Mouse (Mus musculus) ovary, postnatal 14 days (tissue): Measurements from ENCODE around the gene Stx19.

Source experiments
- DNase-seq: peaks from one replicate; pipeline ENCODE4 v3.0.0; 2022; ENCODE audit warnings: low spot score

Stx19 gene

GRCm38 (mm10) chr16:62852464-62853252, 38.2 kb downstream of the Stx19 start:
- no peak for DNase-seq

GRCm38 (mm10) chr16:62853611-62854126, 39.2 kb downstream of the Stx19 start:
- DNase-seq, result no peak

- DNase-seq, result peak; percentile 42
Observed at GRCm38 (mm10) chr16:62854191-62855068, 40.0 kb downstream of the Stx19 start, which contains the start of gene Pros1. TSS of gene Pros1 (plus strand) at chr16:62854307.

GRCm38 (mm10) chr16:62855385-62855784, 40.9 kb downstream of the Stx19 start:
- no peak for DNase-seq

DNA sequence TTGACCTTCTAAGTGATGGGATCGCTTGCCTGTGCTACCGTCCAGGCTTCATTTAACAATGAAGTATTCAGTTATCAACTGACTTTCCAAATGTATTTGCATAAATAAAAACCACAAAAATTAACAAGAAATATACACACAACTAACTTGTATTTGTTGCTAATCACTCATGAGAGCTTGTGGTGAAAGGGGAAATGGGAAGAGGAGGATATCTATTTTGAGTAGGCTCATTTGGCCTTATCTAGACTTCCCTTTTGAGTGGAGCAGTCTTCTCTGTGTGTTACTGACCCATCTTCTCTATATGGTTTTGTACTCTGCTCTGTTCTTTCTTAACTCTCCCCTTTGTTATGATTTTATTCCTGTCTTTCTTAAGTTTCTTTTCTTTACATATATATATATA, 41.8 kb downstream of the Stx19 start:
- no peak for DNase-seq

DNA sequence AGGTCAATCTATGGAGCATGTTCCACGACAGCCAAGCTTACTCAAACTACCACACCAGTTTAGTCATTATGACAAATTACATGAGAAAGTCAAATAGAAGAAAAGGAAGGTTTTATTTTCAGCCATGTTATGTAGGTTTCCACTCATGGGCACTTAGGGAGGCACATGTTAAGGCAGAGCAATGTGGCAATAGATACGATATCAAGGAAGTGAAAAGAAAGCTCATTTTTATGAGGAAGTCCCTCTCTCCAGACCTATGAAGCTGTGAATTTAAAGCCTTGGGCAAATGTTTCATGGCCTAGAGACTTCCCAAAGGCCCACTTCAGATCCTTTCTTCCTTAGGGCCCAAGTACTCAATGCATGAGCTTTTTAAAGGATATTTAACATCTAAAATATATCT, 43.0 kb downstream of the Stx19 start:
- DNase-seq, result no peak

DNA sequence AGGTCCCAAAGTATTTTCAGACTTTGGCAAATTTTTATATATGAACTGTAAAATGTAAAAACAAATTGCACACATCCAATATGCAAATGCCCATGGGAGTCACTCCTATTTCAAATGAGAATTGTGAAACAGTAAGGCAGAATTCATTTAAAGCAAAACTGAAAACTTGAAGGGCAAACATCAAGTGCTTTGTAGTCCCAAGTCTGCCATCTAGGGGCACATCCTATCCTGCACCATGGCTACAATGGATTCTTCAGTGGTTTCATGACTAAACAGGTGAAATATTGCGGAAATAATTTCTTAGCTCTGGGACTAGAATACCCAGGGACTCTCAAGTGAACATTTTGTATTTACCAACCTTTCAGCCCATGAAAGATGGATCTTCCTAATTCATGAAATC, 43.5 kb downstream of the Stx19 start:
- DNase-seq, result no peak

- no peak for DNase-seq
Observed at GRCm38 (mm10) chr16:62860140-62860539, 45.7 kb downstream of the Stx19 start.

DNA sequence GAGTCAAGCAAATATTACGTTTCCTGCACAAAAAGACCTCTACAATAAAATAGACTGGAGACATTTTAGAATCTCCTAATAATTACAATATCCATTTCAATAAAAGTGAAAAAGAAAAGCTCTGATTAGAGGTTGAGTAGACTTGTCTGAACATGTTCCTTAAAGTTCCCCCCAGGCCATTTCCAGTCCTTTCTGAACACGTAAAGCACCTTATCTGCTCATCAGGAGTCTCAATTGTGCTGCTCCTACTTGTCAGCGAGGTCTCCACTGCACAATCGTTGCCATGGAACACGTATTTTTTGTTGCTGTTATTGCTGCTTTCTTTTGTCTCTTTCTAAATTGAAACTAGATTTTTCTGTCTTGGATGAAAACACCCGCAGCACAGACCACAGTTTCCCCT, 47.0 kb downstream of the Stx19 start:
- no peak for DNase-seq

- no peak for DNase-seq
Observed at GRCm38 (mm10) chr16:62872688-62873117, 58.2 kb downstream of the Stx19 start.

DNA sequence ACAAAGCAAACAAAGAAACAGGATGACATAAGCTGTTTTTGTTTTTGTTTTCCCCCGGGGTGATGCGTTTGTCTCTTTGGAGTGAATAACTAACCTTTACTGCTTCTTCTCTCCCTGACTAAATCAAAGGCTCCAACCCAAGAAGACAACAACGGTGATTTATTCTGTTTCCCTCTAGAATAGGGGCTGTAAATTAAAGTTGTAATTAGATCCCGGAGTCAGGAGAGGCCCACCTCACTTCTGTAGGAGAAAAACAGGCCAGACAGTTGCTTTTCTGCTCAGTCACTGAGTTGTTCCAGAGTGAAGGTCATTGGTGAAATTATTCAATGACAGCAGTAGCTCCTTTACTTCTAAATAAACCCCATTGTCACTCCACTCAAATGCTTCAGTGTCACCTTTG, 58.7 kb downstream of the Stx19 start:
- no peak for DNase-seq
